Mouse (Mus musculus) MEL (cell line): ENCODE data around the gene Bmp6. TPM values are rescaled to one million over a fixed set of nuclear protein-coding genes. Genes with fewer than 3 reads are reported as not detected.

Experiments
- DNase-seq: peaks from one replicate; pipeline ENCODE4 v3.0.0; 2011; ENCODE audit warnings: low read depth, low spot score
- H3K27ac ChIP-seq: 2 replicates; pipeline ENCODE4 v1.5.1; 2012; ENCODE audit warnings: low read depth, mild to moderate bottlenecking, control low read depth, low read length, moderate library complexity; ENCODE audit not compliant: control insufficient read depth
- H3K27me3 ChIP-seq, 2 experiments: fragments of 150-350 bp in 1 of 2; sonication (generic) in 1 of 2; 2 replicates each; pipeline ENCODE4 v1.6.1; 2012; ENCODE audit warnings: low read length in 2 of 2, mild to moderate bottlenecking in 2 of 2, improper control_type of control experiment in 1 of 2, moderate library complexity in 1 of 2; ENCODE audit not compliant: insufficient read depth in 2 of 2, control insufficient read depth in 1 of 2
- H3K36me3 ChIP-seq, 2 experiments: 2 replicates each; pipeline ENCODE4 v1.6.1; 2012 to 2014; ENCODE audit warnings: low read length in 2 of 2, improper control_type of control experiment in 1 of 2, inconsistent platforms in 1 of 2, mild to moderate bottlenecking in 1 of 2; ENCODE audit not compliant: insufficient read depth in 2 of 2, control insufficient read depth in 1 of 2
- H3K4me1 ChIP-seq, 2 experiments: fragments of 150-350 bp in 1 of 2; sonication (generic) in 1 of 2; 2 replicates each; pipeline ENCODE4 v1.6.1; 2012; ENCODE audit warnings: low read length in 2 of 2, improper control_type of control experiment in 1 of 2, mild to moderate bottlenecking in 1 of 2; ENCODE audit not compliant: insufficient read depth in 2 of 2, control insufficient read depth in 1 of 2
- H3K4me3 ChIP-seq, 2 experiments: fragments of 150-350 bp in 1 of 2; sonication (generic) in 1 of 2; 2 replicates each; pipeline ENCODE4 v1.5.1; 2012; ENCODE audit warnings: low read depth in 2 of 2, low read length in 2 of 2, mild to moderate bottlenecking in 2 of 2, moderate library complexity in 2 of 2, control low read depth in 1 of 2, improper control_type of control experiment in 1 of 2; ENCODE audit not compliant: control insufficient read depth in 1 of 2, insufficient read depth in 1 of 2
- H3K79me2 ChIP-seq: 2 replicates; pipeline ENCODE4 v1.6.1; 2012; ENCODE audit warnings: mild to moderate bottlenecking, low read length, moderate library complexity; ENCODE audit not compliant: control insufficient read depth, poor library complexity, insufficient read depth
- H3K9ac ChIP-seq: 2 replicates; pipeline ENCODE4 v1.6.1; 2012; ENCODE audit warnings: low read depth, mild to moderate bottlenecking, control low read depth, low read length, moderate library complexity; ENCODE audit not compliant: control insufficient read depth, poor library complexity, severe bottlenecking
- H3K9me3 ChIP-seq: fragments of 150-350 bp; sonication (generic); replicated peaks from 2 replicates; pipeline ENCODE4 v1.6.1; 2012; ENCODE audit warnings: mild to moderate bottlenecking, low read length, improper control_type of control experiment, moderate library complexity; ENCODE audit not compliant: insufficient read depth
- BHLHE40 ChIP-seq: IDR thresholded peaks from 2 replicates; pipeline ENCODE4 v1.6.1; 2012; ENCODE audit warnings: low read depth, mild to moderate bottlenecking, inconsistent platforms, low read length, improper control_type of control experiment, borderline replicate concordance
- CHD1 ChIP-seq: IDR thresholded peaks from 2 replicates; pipeline ENCODE4 v1.6.1; 2012; ENCODE audit warnings: low read depth, mild to moderate bottlenecking, inconsistent platforms, low read length, improper control_type of control experiment
- CHD2 ChIP-seq: IDR thresholded peaks from 2 replicates; pipeline ENCODE4 v1.6.1; 2011; ENCODE audit warnings: low read length, improper control_type of control experiment
- CTCF ChIP-seq, 3 experiments: IDR thresholded peaks in 2 of 3; conservative IDR thresholded peaks in 1 of 3; 2 replicates each; pipeline ENCODE4 v1.5.1; 2011 to 2012; ENCODE audit warnings: low read length in 3 of 3, low read depth in 2 of 3, mild to moderate bottlenecking in 2 of 3, improper control_type of control experiment in 1 of 3, inconsistent platforms in 1 of 3, mixed read lengths in 1 of 3, moderate library complexity in 1 of 3; ENCODE audit not compliant: control insufficient read depth in 1 of 3, insufficient read depth in 1 of 3, poor library complexity in 1 of 3, severe bottlenecking in 1 of 3
- E2F4 ChIP-seq: IDR thresholded peaks from 2 replicates; pipeline ENCODE4 v1.6.1; 2011; ENCODE audit warnings: low read depth, low read length, improper control_type of control experiment, borderline replicate concordance
- EP300 ChIP-seq, 2 experiments: IDR thresholded peaks; 2 replicates each; pipeline ENCODE4 v1.6.1; 2011; ENCODE audit warnings: improper control_type of control experiment in 2 of 2, low read length in 2 of 2, low read depth in 1 of 2, mild to moderate bottlenecking in 1 of 2
- GABPA ChIP-seq: IDR thresholded peaks from 2 replicates; pipeline ENCODE4 v1.6.1; 2012; ENCODE audit warnings: low read depth, mild to moderate bottlenecking, inconsistent platforms, low read length, improper control_type of control experiment, moderate library complexity
- JUND ChIP-seq: IDR thresholded peaks from 2 replicates; pipeline ENCODE4 v1.6.1; 2011; ENCODE audit warnings: low read depth, mild to moderate bottlenecking, improper control_type of control experiment, low read length
- MAFK ChIP-seq: IDR thresholded peaks from 2 replicates; pipeline ENCODE4 v1.6.1; 2011; ENCODE audit warnings: low read depth, mild to moderate bottlenecking, low read length, improper control_type of control experiment, borderline replicate concordance
- MAZ ChIP-seq: IDR thresholded peaks from 2 replicates; pipeline ENCODE4 v1.6.1; 2012; ENCODE audit warnings: low read depth, mild to moderate bottlenecking, inconsistent platforms, low read length, improper control_type of control experiment
- MEF2A ChIP-seq: IDR thresholded peaks from 2 replicates; pipeline ENCODE4 v1.6.1; 2014; ENCODE audit warnings: low read depth, mild to moderate bottlenecking, inconsistent platforms, low read length, improper control_type of control experiment; ENCODE audit not compliant: poor library complexity, insufficient replicate concordance, severe bottlenecking; ENCODE audit errors: extremely low read depth
- MXI1 ChIP-seq: IDR thresholded peaks from 2 replicates; pipeline ENCODE4 v1.6.1; 2011; ENCODE audit warnings: mild to moderate bottlenecking, low read depth, low read length, improper control_type of control experiment
- MYC ChIP-seq: IDR thresholded peaks from 2 replicates; pipeline ENCODE4 v1.6.1; 2011; ENCODE audit warnings: low read depth, mild to moderate bottlenecking, low read length, improper control_type of control experiment, moderate library complexity
- NELFE ChIP-seq: IDR thresholded peaks from 2 replicates; pipeline ENCODE4 v1.6.1; 2011; ENCODE audit warnings: low read depth, low read length, improper control_type of control experiment
- NRF1 ChIP-seq: IDR thresholded peaks from 2 replicates; pipeline ENCODE4 v1.6.1; 2014; ENCODE audit warnings: low read depth, mild to moderate bottlenecking, inconsistent platforms, low read length, improper control_type of control experiment, moderate library complexity; ENCODE audit not compliant: poor library complexity, insufficient read depth, severe bottlenecking
- POLR2AphosphoS5 ChIP-seq: IDR thresholded peaks from 2 replicates; pipeline ENCODE4 v1.6.1; 2012; ENCODE audit warnings: low read depth, borderline replicate concordance, mild to moderate bottlenecking, inconsistent platforms, low read length, moderate library complexity, mixed read lengths
- RAD21 ChIP-seq: IDR thresholded peaks from 2 replicates; pipeline ENCODE4 v1.6.1; 2011; ENCODE audit warnings: mild to moderate bottlenecking, low read depth, low read length, improper control_type of control experiment
- RCOR1 ChIP-seq: IDR thresholded peaks from 2 replicates; pipeline ENCODE4 v1.6.1; 2012; ENCODE audit warnings: low read depth, mild to moderate bottlenecking, inconsistent platforms, low read length, improper control_type of control experiment
- SIN3A ChIP-seq: IDR thresholded peaks from 2 replicates; pipeline ENCODE4 v1.6.1; 2012; ENCODE audit warnings: low read length, improper control_type of control experiment, inconsistent platforms
- SMC3 ChIP-seq: IDR thresholded peaks from 2 replicates; pipeline ENCODE4 v1.6.1; 2011; ENCODE audit warnings: low read depth, low read length, improper control_type of control experiment
- TCF12 ChIP-seq: IDR thresholded peaks from 2 replicates; pipeline ENCODE4 v1.6.1; 2014; ENCODE audit warnings: low read depth, mild to moderate bottlenecking, inconsistent platforms, low read length, improper control_type of control experiment, moderate library complexity
- UBTF ChIP-seq: IDR thresholded peaks from 2 replicates; pipeline ENCODE4 v1.6.1; 2012; ENCODE audit warnings: low read depth, mild to moderate bottlenecking, inconsistent platforms, low read length, improper control_type of control experiment, moderate library complexity, borderline replicate concordance; ENCODE audit not compliant: insufficient read depth
- USF1 ChIP-seq: IDR thresholded peaks from 2 replicates; pipeline ENCODE4 v1.6.1; 2014; ENCODE audit warnings: low read depth, mild to moderate bottlenecking, inconsistent platforms, low read length, improper control_type of control experiment, moderate library complexity
- USF2 ChIP-seq, 2 experiments: IDR thresholded peaks; 2 replicates each; pipeline ENCODE4 v1.6.1; 2011 to 2012; ENCODE audit warnings: improper control_type of control experiment in 2 of 2, low read length in 2 of 2, borderline replicate concordance in 1 of 2, inconsistent platforms in 1 of 2, low read depth in 1 of 2, mild to moderate bottlenecking in 1 of 2; ENCODE audit not compliant: insufficient read depth in 1 of 2
- ZC3H11A ChIP-seq: IDR thresholded peaks from 2 replicates; pipeline ENCODE4 v1.6.1; 2012; ENCODE audit warnings: low read depth, mild to moderate bottlenecking, inconsistent platforms, low read length, improper control_type of control experiment
- ZKSCAN1 ChIP-seq: IDR thresholded peaks from 2 replicates; pipeline ENCODE4 v1.6.1; 2012; ENCODE audit warnings: low read depth, mild to moderate bottlenecking, inconsistent platforms, low read length, improper control_type of control experiment, moderate library complexity
- ZMIZ1 ChIP-seq: IDR thresholded peaks from 2 replicates; pipeline ENCODE4 v1.6.1; 2012; ENCODE audit warnings: low read depth, mild to moderate bottlenecking, inconsistent platforms, low read length, improper control_type of control experiment, moderate library complexity
- ZNF384 ChIP-seq: IDR thresholded peaks from 2 replicates; pipeline ENCODE4 v1.6.1; 2012; ENCODE audit warnings: low read depth, mild to moderate bottlenecking, inconsistent platforms, low read length, improper control_type of control experiment
- polyA plus RNA-seq, 2 experiments: library from polyadenylated mRNA; stranded (reverse) in 1 of 2; unstranded in 1 of 2; fragments of >175 nt in 1 of 2; fragments of >200 nt in 1 of 2; gene quantifications; 2 replicates each; pipeline versions ENCODE4 v1.2.1 to v1.2.4; 2012; ENCODE audit warnings: low replicate concordance in 2 of 2, low read depth in 1 of 2; ENCODE audit not compliant: insufficient read length in 2 of 2, insufficient read depth in 1 of 2, missing spikeins in 1 of 2
- total RNA-seq: library from RNA; depleted of rRNA; stranded (reverse); fragments of 300-350 nt; gene quantifications from 2 replicates; pipeline ENCODE4 v1.2.3, GENCODE M21; 2012

Gene Bmp6
- total and polyA plus RNA-seq, 3 experiments: not detected

DNA sequence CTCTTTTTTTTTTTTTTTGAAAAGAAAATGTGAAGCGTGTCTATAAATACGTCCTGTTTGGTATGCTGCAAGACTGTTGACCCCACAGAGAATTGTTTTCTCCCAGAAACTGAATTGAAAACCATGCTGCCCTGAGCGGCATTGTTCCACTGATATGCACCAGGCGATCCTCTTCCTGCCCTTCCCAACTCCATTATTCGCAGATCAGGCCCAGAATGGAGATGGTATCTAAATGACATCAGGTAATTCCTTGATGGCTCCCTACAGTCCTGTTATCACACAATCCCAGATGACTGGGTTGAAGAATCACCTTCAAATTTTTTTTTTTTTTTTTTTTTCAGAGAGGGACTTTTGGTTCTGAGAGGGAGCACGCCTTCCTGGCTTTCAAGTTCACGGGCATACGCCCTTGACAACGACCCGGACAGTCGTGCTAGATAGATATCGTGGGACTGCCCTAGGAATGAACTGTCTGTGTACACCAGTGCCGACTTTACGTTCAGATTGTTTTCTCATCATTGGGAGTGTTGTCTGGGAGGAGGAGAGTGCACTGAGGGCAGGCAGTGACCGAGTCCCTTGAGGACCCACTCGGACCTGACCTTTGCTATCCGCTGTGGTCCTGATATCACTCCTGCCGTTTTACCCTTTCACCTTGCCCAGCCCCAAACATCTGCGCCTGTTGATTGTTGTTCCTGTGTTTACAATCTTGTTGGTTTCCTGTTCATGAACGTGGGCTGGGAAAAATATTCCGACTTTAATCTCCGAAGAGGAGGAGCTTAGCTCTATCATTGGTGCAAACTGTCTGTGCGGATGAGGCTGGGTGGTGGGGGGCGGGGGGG lies 8.7 kb downstream of the Bmp6 start:
- Histone ChIP-seq H3K4me1 (no peaks in the 10 kb centered on the region), H3K36me3 (no peaks in the 10 kb centered on the region), H3K9ac (no peak overlapping the region), H3K27ac (no peak overlapping the region), H3K4me3 (no peak overlapping the region), H3K27me3 (peaks cover 0 to 2% of the 10 kb centered on the region in 2 experiments; a peak in 1 of 4 replicates), H3K9me3 (no peaks in the 10 kb centered on the region), H3K79me2 (no peaks in the 10 kb centered on the region)
- no peak for TF ChIP-seq USF1
- TF ChIP-seq POLR2AphosphoS5: no peak
- TF ChIP-seq ZMIZ1: no peak
- no peak for TF ChIP-seq RCOR1
- no peak for TF ChIP-seq CHD2
- no peak for TF ChIP-seq JUND
- TF ChIP-seq MEF2A: no peak
- no peak for TF ChIP-seq E2F4
- TF ChIP-seq MAFK: no peak
- TF ChIP-seq ZC3H11A: no peak
- no peak for TF ChIP-seq CTCF (IDR thresholded peaks at IDR 0.05 in 2 of 3, conservative IDR thresholded peaks at IDR 0.05 in 1 of 3; ENCODE audit: control insufficient read depth in 1 of 3, insufficient read depth in 1 of 3, low read depth in 2 of 3, low read length in 3 of 3, poor library complexity in 1 of 3, severe bottlenecking in 1 of 3)
- no peak for TF ChIP-seq SMC3
- TF ChIP-seq RAD21: no peak
- no peak for TF ChIP-seq MYC
- no peak for TF ChIP-seq TCF12
- no peak for TF ChIP-seq BHLHE40
- no peak for TF ChIP-seq CHD1
- TF ChIP-seq EP300 (IDR thresholded peaks at IDR 0.05; ENCODE audit: low read depth in 1 of 2, low read length in 2 of 2): no peak
- TF ChIP-seq UBTF: no peak
- TF ChIP-seq GABPA: no peak
- DNase-seq: no peak

DNA sequence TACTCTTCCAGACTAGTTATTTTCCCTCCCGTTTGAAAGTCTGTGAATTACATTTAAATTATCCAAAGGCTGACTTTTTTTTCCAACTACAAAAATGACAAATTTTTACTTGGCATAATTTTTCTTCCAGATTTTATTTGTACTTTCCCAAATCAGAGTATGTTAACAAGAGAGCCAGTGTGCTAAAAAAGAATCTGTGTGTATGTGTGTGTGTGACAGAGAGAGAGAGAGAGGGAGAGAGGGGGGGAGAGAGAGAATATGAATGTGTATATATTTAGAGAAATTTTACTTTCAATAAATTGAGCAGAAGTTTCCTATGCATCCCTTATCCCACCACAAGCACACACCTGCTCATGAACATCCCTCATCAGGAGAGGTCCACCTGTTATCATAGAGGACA lies 9.4 kb downstream of the Bmp6 start:
- Histone ChIP-seq H3K4me3 (no peak overlapping the region), H3K36me3 (no peaks in the 10 kb centered on the region), H3K4me1 (no peaks in the 10 kb centered on the region), H3K9me3 (no peaks in the 10 kb centered on the region), H3K9ac (no peak overlapping the region), H3K79me2 (no peaks in the 10 kb centered on the region), H3K27me3 (peaks cover 0 to 2% of the 10 kb centered on the region in 2 experiments; a peak in 1 of 4 replicates), H3K27ac (no peak overlapping the region)
- no peak for DNase-seq
- TF ChIP-seq JUND: no peak
- no peak for TF ChIP-seq RCOR1
- TF ChIP-seq USF1: no peak
- TF ChIP-seq MXI1: no peak
- no peak for TF ChIP-seq MAZ
- no peak for TF ChIP-seq ZNF384
- TF ChIP-seq NELFE: no peak
- TF ChIP-seq MAFK: no peak
- no peak for TF ChIP-seq SMC3
- no peak for TF ChIP-seq NRF1
- no peak for TF ChIP-seq BHLHE40
- no peak for TF ChIP-seq SIN3A
- no peak for TF ChIP-seq ZKSCAN1
- TF ChIP-seq TCF12: no peak
- TF ChIP-seq USF2 (IDR thresholded peaks at IDR 0.05; ENCODE audit: borderline replicate concordance in 1 of 2, insufficient read depth in 1 of 2, low read depth in 1 of 2, low read length in 2 of 2): no peak
- no peak for TF ChIP-seq GABPA
